Mouse (Mus musculus) spleen, postnatal 0 days (tissue): Measurements from ENCODE around the gene Tmc3. TPM values are rescaled to one million over a fixed set of nuclear protein-coding genes. Genes with fewer than 3 reads are reported as not detected.

Experiments used
- polyA plus RNA-seq: library from polyadenylated mRNA; unstranded; fragments of >200 nt; fragmentation: Nextera tagmentation; extraction: Ambion mirVana; gene quantifications from 2 replicates; pipeline ENCODE4 v1.2.1, GENCODE M21; 2015

The Tmc3 gene
- 0.14 and 0.34 TPM in 2 replicates for polyA plus RNA-seq

DNA sequence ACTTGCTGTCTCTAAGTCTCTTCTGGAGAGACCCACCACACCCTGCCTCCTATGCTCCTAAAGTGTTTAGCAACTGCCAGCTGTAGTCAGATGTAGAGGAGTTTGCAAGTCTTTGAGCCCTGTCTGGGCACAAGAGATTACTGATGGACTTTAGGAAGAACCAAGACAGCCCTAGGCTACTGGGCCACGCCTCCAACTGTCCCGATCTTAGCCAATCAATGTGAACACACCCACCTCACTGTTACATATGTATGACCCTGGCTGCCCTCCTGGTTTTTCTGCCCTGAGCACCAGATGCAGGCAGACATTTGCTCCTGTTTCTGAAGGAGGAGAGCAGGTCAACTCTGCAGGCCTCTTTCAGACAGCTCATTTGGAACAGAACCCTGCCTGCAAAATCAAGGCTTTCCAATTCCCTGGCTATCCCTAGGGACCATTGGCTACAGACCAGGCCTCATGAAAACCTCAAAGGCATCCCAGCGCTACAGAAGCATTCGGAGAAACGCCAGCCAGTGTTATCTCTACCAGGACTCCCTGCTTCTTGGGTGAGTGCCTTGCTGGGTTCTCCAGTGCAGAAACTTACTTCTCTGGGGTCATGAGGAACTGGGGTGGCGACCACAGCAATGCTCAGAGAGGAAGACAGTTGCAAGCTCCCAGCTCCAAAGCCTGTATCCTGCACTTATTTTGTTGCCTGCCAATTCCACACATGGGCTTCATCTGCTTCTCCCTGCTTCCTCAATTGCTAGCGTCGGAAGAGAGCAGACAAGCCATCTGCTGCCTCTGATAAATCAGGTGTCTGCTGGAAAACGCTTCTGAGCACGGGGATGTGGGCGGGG, at the start of gene Tmc3:
TSS of gene Tmc3 (plus strand) at position 289 of the 833 bp plus-strand sequence.

DNA sequence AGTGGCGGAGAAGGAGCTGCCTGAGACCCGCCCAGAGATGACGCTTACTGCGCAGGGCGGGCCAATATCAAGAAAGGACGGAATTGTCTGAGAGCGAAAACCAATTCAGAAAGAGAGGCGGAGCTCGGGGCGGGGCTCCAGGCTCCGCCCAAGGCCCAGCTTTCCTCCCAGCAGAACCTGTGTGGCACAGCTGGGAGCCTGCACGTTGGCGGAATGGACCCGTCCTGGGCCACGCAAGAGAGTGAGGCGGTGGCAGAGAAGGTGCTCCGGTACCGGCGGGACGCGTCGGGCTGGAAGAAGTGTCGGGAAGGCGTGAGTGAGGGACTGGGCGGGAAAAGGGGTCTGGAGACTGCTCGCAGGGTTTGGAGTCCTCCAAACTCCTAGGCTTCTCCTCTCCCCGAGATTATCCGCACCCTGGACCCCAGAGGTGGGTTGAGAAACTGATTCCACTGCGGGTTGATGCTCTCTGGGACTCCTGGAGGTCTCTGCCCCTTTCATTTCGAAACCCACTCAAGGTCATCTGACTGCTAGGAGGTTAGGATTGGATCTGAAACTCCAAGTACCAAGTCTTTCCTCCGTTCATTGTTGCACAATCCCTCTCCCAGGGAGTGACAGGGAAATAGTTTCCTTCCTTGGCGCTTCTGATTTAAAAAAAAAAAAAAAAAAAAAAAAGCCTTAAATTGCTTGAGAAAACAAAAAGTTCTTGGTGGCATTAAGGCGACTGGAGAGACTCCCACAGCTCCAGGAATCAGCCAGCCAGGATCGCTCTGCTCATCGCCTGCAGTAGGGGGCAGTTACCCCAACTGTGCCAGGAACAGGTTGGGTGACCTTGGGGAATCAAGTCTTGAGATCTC, 47.3 kb downstream of the Tmc3 start, which contains the start of gene Stard5:
TSS of gene Stard5 (plus strand) at position 132 of the 854 bp plus-strand sequence.

Other genes starting within 250 kb of the Tmc3 start
- 11.7 and 16.0 TPM in 2 replicates for gene Stard5, start 47.0 kb downstream of the Tmc3 start, polyA plus RNA-seq
- gene Il16, start 160.8 kb downstream of the Tmc3 start, polyA plus RNA-seq: 16.8 and 22.3 TPM in 2 replicates
- gene Cfap161, start 210.0 kb downstream of the Tmc3 start, polyA plus RNA-seq: 0.18 TPM in 1 of 2 replicates, not detected in the other